ENCODE assay signal across 19 mouse cellular contexts in the genomic region with DNA sequence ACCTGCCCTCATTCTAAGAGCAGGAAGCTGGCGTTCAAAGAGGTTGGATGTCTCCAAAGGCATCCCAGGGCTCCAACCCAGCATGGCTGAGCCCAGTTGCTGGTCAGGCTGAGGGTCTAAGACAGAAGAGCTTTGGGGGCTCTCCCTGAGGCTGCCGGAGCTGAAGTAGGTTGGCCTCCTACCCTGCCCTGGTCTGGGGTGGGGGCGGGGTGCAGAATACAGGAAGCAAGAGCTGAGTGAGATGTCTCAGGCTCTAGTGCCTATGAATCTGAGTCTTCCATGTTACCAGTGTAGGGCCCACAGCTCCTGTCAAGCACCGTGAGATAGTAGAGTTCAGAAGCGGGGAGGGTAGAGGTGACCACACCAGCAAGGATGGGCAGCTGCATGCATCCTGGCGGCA. TPM values are rescaled to one million over a fixed set of nuclear protein-coding genes. Genes with fewer than 3 reads are reported as not detected.
A peak's percentile ranks its signal among the peaks of the same experiment; 100 is the strongest.
DNase-seq lines count a peak whose midpoint lies in the region; ATAC-seq and TF ChIP-seq lines count a peak whose summit lies in the region.
"Had no signal": no experiment of that assay in that cellular context is flagged by ENCODE, and none has a peak within 500 bp of the region (broad histone marks: within the 10 kb centered on the region; RNA-seq: fewer than 3 reads in every experiment).

No protein-coding gene starts in this region.

- TF ChIP-seq CTCF in left cerebral cortex, adult 2 months (IDR thresholded peaks at IDR 0.05): no peak

- intact Hi-C loops in heart, postnatal 10 days (cut with DNase I): no loop called here
- intact Hi-C loops in left cerebral cortex, adult 2 months (cut with DNase I): no loop called here
- intact Hi-C loops in left cerebral cortex, postnatal 25 days (cut with DNase I): no loop called here

- no peaks in the 10 kb centered on the region for H3K27me3 ChIP-seq in heart, embryonic 10.5 days (ENCODE audit: insufficient read depth, poor library complexity, severe bottlenecking)
- no peaks in the 10 kb centered on the region for H3K27me3 ChIP-seq in forebrain, embryonic 12.5 days
- peaks cover 6% of the 10 kb centered on the region; the same call in 1 of the 2 replicates for H3K27me3 ChIP-seq in limb, embryonic 10.5 days (ENCODE audit: low read depth, poor library complexity, severe bottlenecking)
- H3K27me3 ChIP-seq: embryonic facial prominence, embryonic 13.5 days; intestine, embryonic 15.5 days; neural tube, embryonic 15.5 days had no signal

- peaks cover 13% of the 10 kb centered on the region; the same call in 1 of the 2 replicates for H3K36me3 ChIP-seq in heart, embryonic 10.5 days
- no peaks in the 10 kb centered on the region for H3K36me3 ChIP-seq in forebrain, embryonic 12.5 days (replicated peaks)
- no peaks in the 10 kb centered on the region for H3K36me3 ChIP-seq in limb, embryonic 10.5 days
- H3K36me3 ChIP-seq: embryonic facial prominence, embryonic 13.5 days; intestine, embryonic 15.5 days had no signal

- DNase-seq in heart, embryonic 10.5 days (ENCODE audit: low spot score): no peak
- no peak for DNase-seq in heart, postnatal 10 days
- DNase-seq in left cerebral cortex, adult 2 months (ENCODE audit: extremely low spot score in 1 of 2, low spot score in 2 of 2): no peak
- DNase-seq in left cerebral cortex, postnatal 25 days (ENCODE audit: low spot score in 2 of 2): no peak
- no peak for DNase-seq in limb, embryonic 10.5 days (ENCODE audit: low spot score)
- no peak for DNase-seq in layer of hippocampus, adult 9-11 months
- DNase-seq in ovary, postnatal 14 days (ENCODE audit: low spot score): no peak
- DNase-seq: cerebellum, postnatal 36 days; gastrocnemius, postnatal 14 days; liver; thymus, postnatal 36 days had no signal

- H3K4me3 ChIP-seq in heart, embryonic 10.5 days: no peak overlapping the region
- no peak overlapping the region for H3K4me3 ChIP-seq in left cerebral cortex, adult 2 months
- H3K4me3 ChIP-seq in forebrain, embryonic 12.5 days (replicated peaks): no peak overlapping the region
- H3K4me3 ChIP-seq in limb, embryonic 10.5 days: no peak overlapping the region
- H3K4me3 ChIP-seq: embryonic facial prominence, embryonic 13.5 days; intestine, embryonic 15.5 days; neural tube, embryonic 15.5 days had no signal

- no peak overlapping the region for H3K4me2 ChIP-seq in forebrain, embryonic 12.5 days
- H3K4me2 ChIP-seq: embryonic facial prominence, embryonic 13.5 days; intestine, embryonic 15.5 days; lung, embryonic 14.5 days; neural tube, embryonic 15.5 days had no signal

- no peaks in the 10 kb centered on the region for H3K9me3 ChIP-seq in heart, embryonic 10.5 days
- no peaks in the 10 kb centered on the region for H3K9me3 ChIP-seq in forebrain, embryonic 12.5 days
- H3K9me3 ChIP-seq in limb, embryonic 10.5 days (replicated peaks): no peaks in the 10 kb centered on the region
- H3K9me3 ChIP-seq: embryonic facial prominence, embryonic 13.5 days; intestine, embryonic 15.5 days; neural tube, embryonic 15.5 days had no signal

- H3K4me1 ChIP-seq in heart, embryonic 10.5 days: peaks cover 84% of the 10 kb centered on the region
- peaks cover 53% of the 10 kb centered on the region for H3K4me1 ChIP-seq in forebrain, embryonic 12.5 days
- H3K4me1 ChIP-seq in limb, embryonic 10.5 days: peaks cover 66% of the 10 kb centered on the region

- peak overlapping the region; percentile 72; the same call in 1 of the 2 replicates for H3K27ac ChIP-seq in heart, embryonic 10.5 days
- peak overlapping the region; percentile 15; the same call in 1 of the 2 replicates for H3K27ac ChIP-seq in left cerebral cortex, adult 2 months
- peak overlapping the region; percentile 82 for H3K27ac ChIP-seq in forebrain, embryonic 12.5 days
- peak overlapping the region; percentile 53; the same call in 1 of the 2 replicates for H3K27ac ChIP-seq in limb, embryonic 10.5 days
- H3K27ac ChIP-seq: embryonic facial prominence, embryonic 13.5 days; intestine, embryonic 15.5 days; kidney, postnatal 0 days; macrophage had no signal

- H3K9ac ChIP-seq in forebrain, embryonic 12.5 days: no peak overlapping the region
- H3K9ac ChIP-seq: embryonic facial prominence, embryonic 13.5 days; intestine, embryonic 15.5 days; lung, embryonic 14.5 days; neural tube, embryonic 15.5 days had no signal

- no peak for ATAC-seq in forebrain, embryonic 12.5 days (ENCODE audit: low FRiP score)
- ATAC-seq: intestine, embryonic 15.5 days had no signal

- 72% methylated on average over 6 of the region's 6 CpGs for WGBS in heart, embryonic 10.5 days
- 90% methylated on average over 6 of the region's 6 CpGs for WGBS in forebrain, embryonic 12.5 days
- WGBS in limb, embryonic 10.5 days: 81% methylated on average over 6 of the region's 6 CpGs

RNA-seq across cellular contexts. Expression of a gene that starts 32.9 kb away (rescaled TPM):
- 0.52 and 1.1 TPM in 2 replicates for polyA plus RNA-seq in heart, embryonic 10.5 days (2016; fragmentation: Nextera tagmentation; extraction: Ambion mirVana)
- total RNA-seq in heart, postnatal 10 days (2021): under 1 TPM; 0.35 to 0.62 TPM
- 1 to 10 TPM; 2.3 to 2.7 TPM for total RNA-seq in left cerebral cortex, adult 2 months (2021)
- total RNA-seq in left cerebral cortex, postnatal 25 days (2021): 1 to 10 TPM; 2.8 to 3.3 TPM
- 5.6 and 6.8 TPM in 2 replicates for polyA plus RNA-seq in forebrain, embryonic 12.5 days (2016; fragmentation: Nextera tagmentation; extraction: Ambion mirVana)
- 0.21 and 0.63 TPM in 2 replicates for polyA plus RNA-seq in limb, embryonic 10.5 days (2016; fragmentation: Nextera tagmentation; extraction: Ambion mirVana)
- total RNA-seq: monocyte, adult 5-6 weeks had no signal
- polyA plus RNA-seq: macrophage had no signal

RNA-seq across cellular contexts. Expression of a gene that starts 50.7 kb away (rescaled TPM):
- polyA plus RNA-seq in heart, embryonic 10.5 days (2016; fragmentation: Nextera tagmentation; extraction: Ambion mirVana): 517 and 596 TPM in 2 replicates
- 100 to 1,000 TPM; 380 to 408 TPM for total RNA-seq in heart, postnatal 10 days (2021)
- total RNA-seq in left cerebral cortex, adult 2 months (2021): 100 to 1,000 TPM; 223 to 241 TPM
- 100 to 1,000 TPM; 230 to 233 TPM for total RNA-seq in left cerebral cortex, postnatal 25 days (2021)
- 597 and 603 TPM in 2 replicates for polyA plus RNA-seq in forebrain, embryonic 12.5 days (2016; fragmentation: Nextera tagmentation; extraction: Ambion mirVana)
- polyA plus RNA-seq in limb, embryonic 10.5 days (2016; fragmentation: Nextera tagmentation; extraction: Ambion mirVana): 745 and 824 TPM in 2 replicates

RNA-seq across cellular contexts. Expression of a gene that starts 51.6 kb away (rescaled TPM):
- polyA plus RNA-seq in heart, embryonic 10.5 days (2016; fragmentation: Nextera tagmentation; extraction: Ambion mirVana): 24.2 and 31.6 TPM in 2 replicates
- total RNA-seq in heart, postnatal 10 days (2021): 10 to 100 TPM; 40.9 to 43.1 TPM
- total RNA-seq in left cerebral cortex, adult 2 months (2021): 10 to 100 TPM; 40.8 to 42.4 TPM
- 10 to 100 TPM; 40.0 to 46.2 TPM for total RNA-seq in left cerebral cortex, postnatal 25 days (2021)
- polyA plus RNA-seq in forebrain, embryonic 12.5 days (2016; fragmentation: Nextera tagmentation; extraction: Ambion mirVana): 29.9 and 34.4 TPM in 2 replicates
- polyA plus RNA-seq in limb, embryonic 10.5 days (2016; fragmentation: Nextera tagmentation; extraction: Ambion mirVana): 9.9 and 12.3 TPM in 2 replicates

Comparison
In these comparisons a context has a peak if more than half of its experiments do, and no peak if none do; other contexts are left out.
1. H3K27ac ChIP-seq: peak in every context shown above with its lines; median percentile 82 in forebrain, embryonic 12.5 days; 72 in heart, embryonic 10.5 days; 53 in limb, embryonic 10.5 days; 15 in left cerebral cortex, adult 2 months.